Mouse (Mus musculus) urinary bladder, postnatal 4 days (tissue): Measurements from ENCODE around the gene Nodal.
A peak's percentile ranks its signal among the peaks of the same experiment; 100 is the strongest.

ENCODE experiments used
- DNase-seq, 2 experiments: peaks; one replicate each; pipeline ENCODE4 v3.0.0; 2021 to 2022; ENCODE audit warnings: low spot score in 2 of 2

Gene Nodal

DNA sequence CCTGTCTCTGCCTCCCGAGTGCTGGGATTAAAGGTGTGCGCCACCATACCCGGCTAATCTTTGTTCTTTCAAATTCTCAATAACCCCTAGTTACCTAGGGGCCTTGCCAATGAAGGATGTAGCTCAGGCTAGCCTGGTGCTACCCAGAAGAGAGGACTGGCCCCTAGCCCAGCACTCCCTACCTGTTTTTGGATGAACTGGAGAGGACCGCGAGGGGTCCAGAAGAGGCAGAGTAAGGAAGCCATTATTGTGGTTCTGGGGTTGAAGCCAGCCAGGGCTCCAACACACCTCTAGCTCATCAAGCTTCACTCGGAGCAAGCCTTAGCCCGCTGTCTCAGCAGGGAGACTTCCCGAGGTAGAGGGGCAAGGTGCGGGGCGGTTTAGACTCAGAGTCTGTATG, at the start of gene Nodal:
Gene Nodal, plus strand, starts transcription at position 301 of the 400 bp plus-strand sequence.
- no peak for DNase-seq

DNA sequence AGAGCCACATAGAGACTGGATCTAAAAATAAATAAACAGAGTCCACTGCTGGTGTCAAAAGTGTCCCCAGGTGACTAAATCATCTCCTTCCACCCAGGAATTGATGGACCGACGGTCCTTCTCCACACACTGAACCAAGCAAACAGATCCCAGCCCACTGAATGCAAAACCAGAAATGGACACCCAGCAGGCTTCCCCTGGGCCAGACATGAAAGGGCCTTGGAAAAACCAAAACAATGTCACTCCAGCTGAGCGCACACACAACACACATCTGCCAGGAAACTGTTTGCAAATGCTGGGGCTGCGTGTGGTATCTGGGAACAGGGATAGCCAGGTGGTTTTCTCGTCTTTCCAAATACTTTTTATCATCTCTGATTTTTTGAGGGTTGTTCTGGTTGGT, 48.0 kb upstream of the Nodal start:
- no peak for DNase-seq

DNA sequence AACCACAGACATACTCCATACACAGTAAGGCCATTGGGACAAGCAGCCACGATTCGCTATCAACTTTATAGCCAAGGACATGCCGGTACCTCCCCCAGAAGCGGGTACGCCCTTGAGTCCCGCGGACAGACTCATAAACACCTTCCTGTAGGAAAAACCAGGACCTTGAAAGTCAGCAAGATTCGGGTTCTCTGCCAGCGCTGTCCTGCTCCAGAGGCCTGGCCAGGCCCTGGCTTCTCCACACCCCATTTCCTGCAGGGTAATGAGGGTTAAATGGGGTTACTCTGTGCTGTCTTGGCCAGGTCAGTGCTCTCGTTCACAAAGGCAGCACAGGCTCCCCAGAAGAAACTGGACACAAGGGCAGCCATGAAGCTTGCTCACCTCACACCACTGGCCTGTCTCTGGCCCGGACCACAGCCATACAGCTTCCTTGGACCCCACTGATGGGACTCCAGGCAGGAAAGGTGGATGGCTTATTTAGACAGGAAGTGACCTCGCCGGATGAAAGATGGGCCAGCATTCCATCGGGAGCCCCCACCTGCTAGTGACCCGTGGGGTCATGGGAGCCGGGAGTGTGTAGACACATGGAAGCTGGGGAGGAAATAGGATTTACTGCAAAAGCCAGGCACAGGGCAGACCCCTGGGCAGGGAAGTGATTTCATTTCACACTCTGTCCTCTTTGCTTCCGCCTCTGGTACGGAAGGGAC, 47.3 kb upstream of the Nodal start:
- DNase-seq = peak in 1 of 2 experiments; percentile 40

DNA sequence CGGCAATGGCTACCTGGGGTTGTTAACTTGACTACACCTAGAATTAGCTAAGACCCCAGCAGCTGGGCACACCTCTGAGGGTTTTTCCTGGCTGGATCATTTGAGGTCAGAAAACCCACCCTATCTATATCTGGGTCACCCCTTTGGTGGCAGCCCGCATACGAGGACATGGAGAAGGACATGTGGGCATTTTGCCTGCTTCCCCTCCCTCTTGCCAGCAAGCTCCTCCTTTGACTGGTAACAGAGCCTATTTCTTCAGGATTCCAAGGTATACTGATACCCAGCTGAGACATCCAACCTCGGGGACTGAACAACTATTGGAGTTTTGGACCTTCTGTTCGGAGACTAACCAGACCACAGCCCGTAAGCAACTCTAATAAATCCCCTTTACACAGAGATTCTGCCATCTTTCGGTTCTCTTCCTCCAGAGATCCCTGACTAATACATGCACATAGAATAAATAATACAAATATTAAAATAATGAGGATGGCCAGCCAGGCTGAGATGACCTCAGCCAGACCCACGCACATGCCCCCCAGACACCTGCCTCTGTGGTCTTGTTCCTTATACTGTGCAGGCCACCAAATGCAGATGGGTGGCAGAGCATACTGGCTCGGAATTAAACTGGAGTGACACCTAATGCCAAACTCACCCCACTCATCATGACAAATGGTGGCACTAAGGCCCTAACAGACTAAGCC, 45.7 kb upstream of the Nodal start:
- no peak for DNase-seq

DNA sequence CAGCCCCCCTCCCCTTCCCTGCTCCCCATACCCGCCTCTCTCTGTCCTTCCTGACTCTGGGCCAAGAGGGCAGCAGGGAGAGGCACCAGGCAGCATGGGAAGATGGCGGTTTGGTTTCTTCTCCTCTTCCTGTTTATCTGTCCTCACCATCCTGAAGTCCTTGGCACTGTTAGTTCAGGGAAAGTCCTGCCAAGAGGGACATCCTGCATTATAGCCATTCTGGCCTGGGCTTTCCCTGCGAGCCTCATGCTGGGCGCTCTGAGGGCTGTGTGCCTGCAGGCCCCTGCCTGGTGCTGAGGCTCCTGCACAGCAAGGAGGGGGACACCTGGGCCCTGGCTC, 45.2 kb upstream of the Nodal start:
- DNase-seq = no peak

DNA sequence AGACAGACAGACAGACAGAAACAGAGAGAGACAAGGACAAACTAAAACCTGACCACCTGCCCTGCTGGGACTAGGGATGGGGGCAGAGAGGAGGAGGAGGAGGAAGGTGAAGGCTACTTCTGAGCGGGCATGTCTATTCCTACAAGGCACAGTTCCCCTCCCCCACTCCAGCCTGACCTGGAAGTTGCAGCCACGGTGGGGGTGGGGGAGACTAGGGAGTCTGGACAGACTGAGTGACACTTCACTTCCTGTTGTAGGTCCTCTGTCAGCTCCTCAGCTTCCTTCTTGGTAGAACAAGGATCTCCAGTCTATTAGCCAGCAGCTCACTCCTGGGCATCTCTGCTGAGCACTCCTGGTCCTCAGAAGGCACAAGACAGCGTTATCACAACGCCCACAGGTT, 43.7 kb upstream of the Nodal start:
- no peak for DNase-seq

DNA sequence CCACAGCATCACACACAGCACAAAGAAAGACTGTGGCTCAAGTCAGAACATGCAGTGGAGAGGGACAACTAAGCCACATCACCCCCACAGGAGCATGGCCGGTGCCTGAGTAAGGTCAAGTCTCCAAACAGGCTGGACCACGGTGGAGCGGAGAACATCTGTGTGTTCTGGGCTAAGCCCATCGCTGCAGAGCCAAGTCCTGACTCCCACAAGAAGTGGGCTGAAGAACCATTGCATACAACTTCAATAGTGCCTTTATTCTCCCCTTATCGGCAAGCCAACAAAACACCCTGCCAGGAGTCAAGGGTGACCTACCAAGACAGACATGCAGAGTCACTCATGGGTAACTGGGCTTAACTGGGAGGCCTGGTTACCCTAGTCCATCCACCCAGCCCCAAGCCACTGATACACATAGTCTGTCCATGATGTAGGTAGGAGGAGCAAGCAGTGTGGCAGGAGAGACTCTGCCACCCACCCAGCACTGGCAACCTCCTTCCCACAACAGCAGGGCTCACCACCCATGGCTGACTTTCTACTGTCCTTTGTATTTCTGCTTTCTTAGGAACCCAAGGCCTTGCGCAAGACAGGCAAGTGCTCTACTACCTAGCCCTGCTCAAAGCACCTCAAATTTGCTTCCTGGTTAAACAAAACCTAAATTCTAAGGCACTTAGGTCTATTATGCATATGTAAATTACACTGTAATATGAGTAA, 42.8 kb upstream of the Nodal start:
- no peak for DNase-seq

DNA sequence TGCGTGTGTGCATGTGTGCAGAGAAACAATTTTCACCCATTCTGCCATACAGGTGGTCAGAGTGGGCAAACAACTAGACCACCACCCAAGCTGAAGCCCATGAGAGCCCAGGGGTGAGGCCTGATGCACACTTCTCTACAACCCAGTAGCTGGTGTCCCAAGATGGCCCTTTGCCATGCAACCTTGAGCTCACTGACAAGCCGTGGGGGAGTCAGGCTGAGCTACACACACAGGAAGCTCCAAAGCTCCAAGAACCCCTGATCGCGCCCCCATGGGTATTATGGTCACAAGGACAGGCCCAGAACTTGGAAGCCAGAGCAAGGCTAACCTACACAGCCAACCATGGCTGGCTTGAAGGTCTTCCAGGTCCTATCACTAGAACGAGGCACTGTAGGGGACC, 39.7 kb upstream of the Nodal start:
- DNase-seq = no peak

DNA sequence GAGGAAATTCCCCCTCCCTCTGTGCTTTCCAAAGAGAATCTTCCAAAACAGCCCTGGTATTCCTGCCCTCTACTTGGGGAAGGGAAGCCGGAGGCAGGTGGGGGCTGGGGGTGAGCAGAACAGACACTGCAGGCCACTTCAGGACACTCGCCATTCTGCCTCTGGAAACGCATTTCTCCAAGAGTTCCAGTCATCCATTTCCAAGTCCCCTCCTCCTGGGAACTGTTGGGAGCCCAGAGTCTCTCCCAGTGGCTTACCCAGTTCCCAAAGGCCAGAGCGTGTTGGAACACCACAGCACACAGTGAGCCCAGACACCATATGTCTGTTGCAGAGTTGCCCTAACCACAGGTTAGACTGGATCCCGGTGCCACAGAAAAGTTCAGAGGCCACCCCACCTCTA, 39.1 kb upstream of the Nodal start:
- no peak for DNase-seq

DNA sequence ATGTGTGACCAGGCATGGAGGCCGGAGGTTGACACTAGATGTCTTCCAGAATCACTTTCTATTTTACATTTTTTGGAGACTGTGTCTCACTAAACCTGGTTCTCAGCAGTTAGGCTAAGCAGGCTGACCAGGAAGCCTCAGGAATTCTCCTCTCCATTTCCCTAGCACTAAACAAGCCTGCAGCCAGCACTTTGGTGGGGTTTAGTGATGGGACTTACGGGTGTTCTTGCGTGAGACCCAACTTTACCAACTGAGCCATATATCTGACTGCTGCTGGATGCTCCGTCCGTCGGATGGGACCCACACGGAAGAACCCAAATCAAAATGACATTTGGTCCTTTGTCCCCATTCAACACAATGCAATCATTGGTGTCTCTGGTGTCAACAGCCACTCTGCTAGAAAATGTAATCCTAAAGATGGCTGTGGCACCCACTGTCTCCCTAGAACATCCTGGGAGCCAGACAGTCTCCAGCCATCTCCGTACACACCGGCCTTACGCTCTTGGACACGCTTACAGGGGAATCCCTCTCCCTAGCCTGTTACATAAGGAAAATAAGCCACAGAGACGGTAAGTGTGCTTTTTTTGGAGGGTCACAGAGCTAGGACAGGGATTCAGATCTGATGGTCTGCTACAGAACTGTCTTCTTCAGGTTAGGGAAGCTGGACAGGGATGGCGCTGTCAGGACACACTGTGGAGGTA, 38.3 kb upstream of the Nodal start:
- no peak for DNase-seq

DNA sequence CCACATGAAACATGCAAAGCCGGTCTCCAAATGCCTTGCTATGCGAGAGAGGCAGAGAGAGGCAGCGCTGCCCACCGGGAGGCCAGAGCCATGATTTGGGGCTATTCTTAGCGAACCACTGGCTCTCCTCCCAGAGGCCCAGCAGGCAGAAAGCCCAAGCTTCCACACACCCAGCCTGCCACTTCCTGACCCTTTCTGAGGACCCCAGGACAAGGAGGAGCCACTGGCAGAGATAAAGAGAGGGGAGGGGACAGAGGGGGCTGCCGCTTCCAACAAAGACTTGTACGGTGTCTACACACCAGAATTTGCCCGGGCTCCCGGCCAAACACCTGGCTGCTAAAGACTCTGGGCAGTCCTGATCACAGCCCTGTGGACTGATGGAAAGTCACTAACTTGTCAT, 37.6 kb upstream of the Nodal start:
- DNase-seq = no peak

DNA sequence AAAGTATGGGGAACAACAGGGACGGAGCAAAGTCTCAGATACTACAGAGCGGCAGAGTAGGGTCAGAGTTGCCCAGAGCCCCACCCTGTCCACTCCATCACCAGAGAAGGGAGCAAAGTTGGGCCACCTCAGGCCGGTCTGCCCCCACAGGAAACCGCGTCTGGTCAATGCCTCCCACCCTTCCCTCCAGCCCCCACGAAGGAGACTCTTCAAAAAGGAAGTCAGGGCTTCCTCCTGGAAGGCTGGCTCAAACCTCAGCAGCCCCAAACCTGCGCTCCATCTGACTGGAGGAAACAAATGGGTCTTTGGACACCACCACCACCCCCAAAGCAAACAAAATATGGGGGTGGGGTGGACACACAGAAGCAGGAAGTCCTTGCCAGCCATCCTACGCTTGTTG, 35.9 kb upstream of the Nodal start:
- no peak for DNase-seq

DNA sequence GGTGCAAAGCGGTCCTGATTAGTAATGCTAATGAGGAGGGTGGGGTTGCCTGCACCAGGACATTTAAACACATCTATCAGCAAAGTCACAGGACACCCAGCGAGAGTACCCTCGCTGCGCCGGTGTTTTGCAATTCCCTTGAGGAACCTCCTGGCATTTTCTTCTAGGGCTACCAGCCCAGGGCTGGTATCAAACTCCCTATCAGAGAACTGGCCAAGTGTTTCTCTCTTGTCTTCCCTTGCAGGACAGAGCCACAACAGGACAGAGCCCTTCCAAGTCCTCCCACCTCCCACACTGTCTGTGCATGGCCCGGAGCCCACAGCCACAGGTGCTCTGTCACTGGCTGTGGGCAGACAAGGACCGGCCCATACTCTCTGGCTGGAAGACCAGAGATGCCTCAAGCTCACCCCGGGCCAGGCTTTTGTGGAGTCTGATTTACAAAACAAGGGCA, 35.5 kb upstream of the Nodal start:
- peak in 1 of 2 experiments; percentile 17 for DNase-seq

DNA sequence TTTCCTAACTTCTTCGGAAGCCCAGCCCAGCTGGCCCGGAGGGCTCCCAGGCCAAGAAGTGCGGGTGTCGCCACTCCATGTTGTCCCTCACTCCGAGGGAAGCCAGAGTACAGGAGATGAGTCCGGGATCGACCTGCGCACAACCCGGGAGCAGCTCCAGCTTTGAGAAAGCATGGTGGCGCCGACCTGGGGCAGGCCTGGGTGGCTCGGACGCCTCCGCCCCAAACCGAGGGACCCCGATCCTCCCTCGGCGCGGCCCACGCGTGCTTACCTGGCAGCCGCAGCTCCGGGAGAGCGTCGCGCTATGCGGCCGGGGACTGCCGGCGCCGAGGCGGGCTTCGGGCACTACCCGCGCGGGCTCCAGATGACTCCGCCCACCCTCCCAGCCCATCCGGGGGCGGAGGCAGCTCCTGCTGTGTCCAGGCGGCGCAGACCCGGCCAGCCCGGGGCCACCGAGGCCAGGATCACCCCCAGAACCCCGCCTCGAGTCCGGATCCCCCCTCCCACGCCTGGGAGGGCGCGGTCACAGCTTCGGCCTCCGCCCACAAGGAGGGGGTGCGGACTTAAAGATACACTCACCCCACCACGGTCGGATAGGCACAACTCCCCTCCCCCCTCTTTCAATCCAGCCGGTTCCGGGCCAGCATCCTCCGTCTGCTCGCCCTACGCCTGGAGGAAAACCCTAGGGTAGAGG, 34.6 kb upstream of the Nodal start, which contains the start of gene Pald1:
Gene Pald1, minus strand, starts transcription at position 510 of the 694 bp plus-strand sequence.
- peak in 1 of 2 experiments; percentile 75 for DNase-seq

DNA sequence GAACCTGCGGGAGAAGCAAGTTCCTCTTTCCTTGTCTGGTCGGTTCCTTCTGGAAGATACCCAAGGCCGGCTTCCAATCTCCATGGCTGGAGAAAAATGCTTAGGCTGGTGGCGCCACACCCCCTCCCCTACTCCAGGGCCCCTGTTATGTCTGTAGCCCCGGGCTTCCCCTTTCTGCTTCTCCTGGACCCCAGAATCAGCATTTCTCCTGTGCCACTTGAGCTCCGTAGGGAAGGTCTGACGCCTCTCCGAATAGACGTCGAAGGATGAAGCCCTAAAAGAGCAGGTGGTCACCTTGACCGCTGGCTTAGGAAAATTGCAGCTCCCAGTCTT, 34.1 kb upstream of the Nodal start:
- DNase-seq = no peak

DNA sequence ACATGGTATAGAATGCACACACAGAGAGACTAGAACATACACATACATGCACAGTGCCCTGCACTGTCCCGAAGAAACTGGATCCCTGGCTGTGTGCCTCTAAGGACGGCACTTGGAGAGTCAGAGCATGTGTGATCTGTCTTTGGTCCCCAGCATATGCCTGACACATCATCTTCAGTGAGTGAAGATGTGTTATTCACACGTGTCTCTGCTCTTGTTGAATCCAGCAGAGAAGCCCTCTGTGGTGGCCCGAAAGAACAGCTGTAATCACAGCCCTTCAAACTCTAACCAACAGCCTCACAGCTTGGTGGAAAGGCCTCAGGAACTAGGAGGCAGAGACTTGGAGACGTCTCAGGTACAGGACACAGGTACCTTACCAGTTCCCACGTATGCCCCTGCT, 32.6 kb upstream of the Nodal start:
- no peak for DNase-seq

DNA sequence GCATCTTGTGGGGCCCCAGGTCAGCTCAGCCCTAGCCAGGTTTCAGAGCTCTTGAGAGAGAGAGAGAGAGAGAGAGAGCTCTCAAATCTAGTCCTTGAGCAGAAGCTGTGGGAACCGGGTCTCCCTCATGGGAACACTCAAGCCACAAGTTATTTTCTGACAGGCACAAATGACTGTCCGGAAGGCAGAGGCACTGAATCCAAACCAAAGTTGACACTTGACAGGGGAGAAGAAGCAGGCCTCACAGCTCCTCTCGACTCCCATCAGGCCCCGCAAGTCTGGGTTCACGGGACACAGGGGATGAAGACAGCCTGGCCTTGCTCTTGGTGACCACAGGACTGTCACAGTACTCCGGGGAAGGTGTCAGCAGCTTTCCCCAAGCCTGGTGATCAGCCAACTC, 31.5 kb upstream of the Nodal start:
- DNase-seq = no peak

DNA sequence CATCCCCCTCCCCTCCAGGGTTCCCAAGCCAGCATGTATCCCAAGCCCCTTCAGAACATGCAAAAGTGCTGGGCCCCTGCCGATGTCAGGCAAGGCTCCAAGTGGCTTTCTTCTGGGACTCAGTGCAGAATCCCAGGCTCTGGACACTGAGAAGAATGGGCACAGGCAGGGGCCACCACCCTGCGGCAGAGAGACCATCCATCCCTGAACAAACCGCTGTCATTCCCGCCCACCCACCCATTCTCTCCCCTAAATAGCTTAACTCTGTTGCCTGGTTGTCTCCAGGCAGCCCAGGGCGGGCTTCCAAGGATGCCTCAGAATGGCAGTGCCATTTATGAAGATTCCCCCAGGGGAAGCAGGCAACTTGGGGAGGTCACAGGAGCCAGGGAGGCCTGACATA, 28.8 kb upstream of the Nodal start:
- no peak for DNase-seq

DNA sequence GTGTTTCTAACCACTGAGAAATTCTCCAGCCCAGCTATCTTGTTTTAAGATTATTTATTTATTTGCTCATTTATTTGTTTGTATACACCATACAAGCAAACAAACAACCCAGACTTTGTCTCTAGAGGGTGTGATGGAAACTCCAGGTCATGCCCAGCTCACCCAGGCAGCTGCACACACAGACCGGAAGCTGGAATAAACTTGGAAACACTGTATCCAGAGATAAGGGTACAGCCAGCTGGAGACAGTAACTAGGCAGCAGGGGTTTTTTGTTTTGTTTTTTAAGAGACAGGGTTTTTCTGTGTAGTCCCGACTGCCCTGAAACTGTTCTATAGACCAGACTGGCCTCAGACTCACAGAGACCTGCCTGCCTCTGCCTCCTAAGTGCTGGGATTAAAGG, 27.6 kb upstream of the Nodal start:
- DNase-seq = no peak

DNA sequence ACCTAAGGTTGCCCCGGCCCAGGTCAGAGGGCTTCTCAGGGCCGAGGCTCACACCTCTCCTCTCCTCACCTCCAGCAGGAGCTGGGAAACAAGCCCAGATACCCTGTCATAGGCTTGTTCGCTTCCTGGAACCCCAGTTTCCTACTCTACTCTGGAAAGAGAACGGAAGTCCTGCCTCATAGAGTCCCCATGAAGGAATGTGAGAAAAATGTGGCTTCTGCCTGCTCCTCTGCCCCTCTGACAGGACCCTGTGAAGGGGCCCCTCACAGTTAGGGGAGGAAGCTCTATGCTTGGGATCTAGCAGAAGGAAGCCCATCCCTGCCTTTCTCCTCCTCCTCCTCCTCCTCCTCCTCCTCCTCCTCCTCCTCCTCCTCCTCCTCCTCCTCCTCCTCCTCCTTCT, 25.2 kb upstream of the Nodal start:
- DNase-seq = no peak

DNA sequence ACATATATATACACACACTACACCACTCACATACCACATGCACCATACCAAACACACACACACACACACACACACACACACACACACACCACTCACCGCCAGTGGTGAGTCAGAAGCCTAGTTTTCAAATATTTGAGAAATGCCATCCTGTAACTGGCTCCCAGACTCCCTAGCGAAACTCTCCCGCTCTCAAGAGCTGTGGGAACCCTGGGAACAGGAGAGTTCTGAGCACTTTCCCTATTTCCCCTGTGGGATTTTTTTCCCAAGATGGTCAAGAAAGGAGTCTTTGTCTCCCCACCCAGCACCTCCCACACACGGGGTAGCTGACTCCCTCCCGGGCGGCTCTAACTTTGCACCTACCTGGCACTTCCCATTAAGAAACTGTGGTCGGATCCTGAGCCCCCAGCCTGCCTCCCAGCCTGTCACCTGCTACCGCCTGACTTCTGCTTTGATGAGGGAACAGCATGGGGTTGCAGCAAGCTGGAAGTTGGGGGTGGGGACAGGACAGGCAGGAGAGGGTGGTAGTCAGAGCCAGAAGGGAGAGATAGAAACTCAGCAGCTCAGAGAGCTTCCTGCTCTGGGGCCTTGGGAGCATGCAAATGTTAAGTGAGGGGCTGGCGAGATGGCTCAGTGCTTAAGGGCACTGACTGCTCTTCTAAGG, 23.2 kb upstream of the Nodal start:
- no peak for DNase-seq
